Mouse (Mus musculus) ovary, adult 18-20 months (tissue): ENCODE measurements around the gene Galnt17.

Experiments
- DNase-seq: peaks from one replicate; pipeline ENCODE4 v3.0.0; 2022; ENCODE audit warnings: low spot score, mixed read lengths

Gene Galnt17

GRCm38 (mm10) chr5:131308397-131308796, at the start of gene Galnt17:
TSS of gene Galnt17 (minus strand) at chr5:131308497.
- DNase-seq: no peak

GRCm38 (mm10) chr5:131334536-131334935, 26.2 kb upstream of the Galnt17 start:
- DNase-seq: no peak

- no peak for DNase-seq
Measured at GRCm38 (mm10) chr5:131321286-131321685, 13.0 kb upstream of the Galnt17 start.

- no peak for DNase-seq
Measured at GRCm38 (mm10) chr5:131319605-131320004, 11.3 kb upstream of the Galnt17 start.

- no peak for DNase-seq
Measured at GRCm38 (mm10) chr5:131319141-131319540, 10.8 kb upstream of the Galnt17 start.

- DNase-seq: no peak
Measured at GRCm38 (mm10) chr5:131315016-131315415, 6.7 kb upstream of the Galnt17 start.

GRCm38 (mm10) chr5:131307656-131308151, 593 bp downstream of the Galnt17 start:
- peak; percentile 10 for DNase-seq

GRCm38 (mm10) chr5:131306908-131307655, 1.2 kb downstream of the Galnt17 start:
- no peak for DNase-seq

- DNase-seq: no peak
Measured at GRCm38 (mm10) chr5:131306321-131306907, 1.9 kb downstream of the Galnt17 start.

- DNase-seq: no peak
Measured at GRCm38 (mm10) chr5:131305223-131305622, 3.1 kb downstream of the Galnt17 start.

- DNase-seq: no peak
Measured at GRCm38 (mm10) chr5:131301526-131301925, 6.8 kb downstream of the Galnt17 start.

- no peak for DNase-seq
Measured at GRCm38 (mm10) chr5:131293726-131294449, 14.4 kb downstream of the Galnt17 start.

GRCm38 (mm10) chr5:131287091-131287490, 21.2 kb downstream of the Galnt17 start:
- no peak for DNase-seq

- DNase-seq: no peak
Measured at GRCm38 (mm10) chr5:131286680-131287079, 21.6 kb downstream of the Galnt17 start.

- DNase-seq: no peak
Measured at GRCm38 (mm10) chr5:131280349-131280748, 27.9 kb downstream of the Galnt17 start.

- no peak for DNase-seq
Measured at GRCm38 (mm10) chr5:131279286-131279685, 29.0 kb downstream of the Galnt17 start.

GRCm38 (mm10) chr5:131277227-131277626, 31.1 kb downstream of the Galnt17 start:
- peak; percentile 23 for DNase-seq

GRCm38 (mm10) chr5:131266291-131266690, 42.0 kb downstream of the Galnt17 start:
- DNase-seq: no peak

GRCm38 (mm10) chr5:131264145-131264544, 44.2 kb downstream of the Galnt17 start:
- DNase-seq: no peak

GRCm38 (mm10) chr5:131250701-131251636, 57.3 kb downstream of the Galnt17 start:
- DNase-seq: no peak

- DNase-seq: no peak
Measured at GRCm38 (mm10) chr5:131248416-131248815, 59.9 kb downstream of the Galnt17 start.

GRCm38 (mm10) chr5:131246591-131246990, 61.7 kb downstream of the Galnt17 start:
- DNase-seq: no peak
